Mouse (Mus musculus): Measurements from ENCODE around the gene Olfr633. TPM values are rescaled to one million over a fixed set of nuclear protein-coding genes. Genes with fewer than 3 reads are reported as not detected.
"Not testable (repeated sequence)": the region's sequence is repeated elsewhere in the genome, so short reads cannot be mapped to it uniquely, and the experiment has no call there.

The Olfr633 gene
- total RNA-seq (2018; cell fraction: chromatin; rRNA removed): not detected
- not detected for total RNA-seq (2018; cell fraction: cytosol; rRNA removed)
- total RNA-seq (2018; cell fraction: nucleus; rRNA removed): not detected
- polyA plus RNA-seq (2018): not detected in 3 replicates

DNA sequence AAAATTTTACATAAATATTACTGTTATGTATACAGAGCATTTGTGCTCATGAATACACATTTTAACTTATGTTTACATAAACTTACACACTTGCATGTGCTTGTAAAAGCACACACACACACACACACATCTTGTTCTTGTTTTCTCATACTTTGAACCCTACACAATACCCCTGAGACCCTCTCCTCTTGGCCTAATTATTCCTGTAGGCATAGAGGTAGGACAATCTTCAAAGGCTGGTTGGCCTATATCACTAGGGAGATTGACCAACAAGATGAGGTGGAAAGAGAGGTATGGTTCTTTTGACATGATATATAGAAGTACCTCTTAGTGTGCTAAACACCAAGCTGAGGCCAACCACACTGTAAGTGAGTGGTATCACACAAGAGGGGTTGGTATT lies at the start of gene Olfr633:
Gene Olfr633, plus strand, starts transcription at position 301 of the 400 bp plus-strand sequence.
- Histone ChIP-seq H3K79me2 (ENCODE audit: inconsistent target) (no peaks in the 10 kb centered on the region), H3K27ac (no peak within 1 kb of the TSS), H3K4me3 (ENCODE audit: inconsistent target) (no peak within 1 kb of the TSS), H3K36me3 (ENCODE audit: inconsistent target) (no peaks in the 10 kb centered on the region)

DNA sequence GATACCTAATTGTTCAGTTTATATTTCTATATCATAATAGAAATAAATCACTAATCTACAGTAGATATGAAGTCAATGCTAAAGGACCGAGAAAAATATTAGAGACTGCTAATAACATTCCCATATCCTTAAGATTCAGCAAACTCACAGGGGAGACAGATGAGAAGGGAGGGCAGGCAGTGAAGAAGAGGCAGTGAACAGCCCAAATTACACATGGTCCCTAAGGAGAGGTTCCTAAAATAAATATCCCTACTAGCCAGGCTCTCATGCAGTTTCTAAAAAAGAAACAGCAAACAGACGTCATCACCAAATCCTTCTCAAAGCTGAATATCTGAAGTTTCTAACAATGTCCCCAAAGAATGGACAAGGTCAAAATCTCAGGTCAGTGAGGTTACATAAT lies 41.0 kb upstream of the Olfr633 start, which contains the start of gene Olfr65:
Gene Olfr65, plus strand, starts transcription at position 301 of the 400 bp plus-strand sequence.
- no peak within 1 kb of the TSS for H3K4me3 ChIP-seq (ENCODE audit: inconsistent target)
- 80% methylated on average over 1 of the region's 2 CpGs for WGBS (ENCODE audit: missing documents)

DNA sequence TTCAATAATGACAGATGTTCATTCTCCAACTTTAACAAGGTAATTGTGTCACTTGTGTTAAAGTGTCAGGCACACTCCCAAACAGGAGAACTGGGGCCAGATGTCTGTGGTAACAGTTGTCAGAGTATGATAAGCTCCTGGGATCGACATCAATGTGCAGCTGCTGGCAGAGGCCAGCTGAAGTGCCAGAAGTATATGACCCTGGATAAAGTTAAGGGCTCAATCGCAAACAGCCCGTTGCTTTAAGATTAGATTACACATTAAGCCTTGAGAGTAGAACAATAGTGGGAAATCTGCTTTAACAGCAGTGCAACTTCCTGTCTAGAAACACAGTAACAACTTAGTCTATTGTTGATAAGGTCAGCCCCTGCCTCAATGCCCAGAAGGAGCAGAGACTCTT lies 34.2 kb upstream of the Olfr633 start:
- Histone ChIP-seq H3K27ac (no peak overlapping the region), H3K4me3 (ENCODE audit: inconsistent target) (no peak overlapping the region), H3K36me3 (ENCODE audit: inconsistent target) (no peaks in the 10 kb centered on the region), H3K79me2 (ENCODE audit: inconsistent target) (no peaks in the 10 kb centered on the region)
- WGBS (ENCODE audit: missing documents): 4% methylated on average over 3 of the region's 3 CpGs

More for the DNA sequence above, 41.0 kb upstream of the Olfr633 start, which contains the start of gene Olfr65:
- H3K27ac ChIP-seq: no peak within 1 kb of the TSS
- H3K79me2 ChIP-seq (ENCODE audit: inconsistent target): no peaks in the 10 kb centered on the region
- no peaks in the 10 kb centered on the region for H3K36me3 ChIP-seq (ENCODE audit: inconsistent target)

DNA sequence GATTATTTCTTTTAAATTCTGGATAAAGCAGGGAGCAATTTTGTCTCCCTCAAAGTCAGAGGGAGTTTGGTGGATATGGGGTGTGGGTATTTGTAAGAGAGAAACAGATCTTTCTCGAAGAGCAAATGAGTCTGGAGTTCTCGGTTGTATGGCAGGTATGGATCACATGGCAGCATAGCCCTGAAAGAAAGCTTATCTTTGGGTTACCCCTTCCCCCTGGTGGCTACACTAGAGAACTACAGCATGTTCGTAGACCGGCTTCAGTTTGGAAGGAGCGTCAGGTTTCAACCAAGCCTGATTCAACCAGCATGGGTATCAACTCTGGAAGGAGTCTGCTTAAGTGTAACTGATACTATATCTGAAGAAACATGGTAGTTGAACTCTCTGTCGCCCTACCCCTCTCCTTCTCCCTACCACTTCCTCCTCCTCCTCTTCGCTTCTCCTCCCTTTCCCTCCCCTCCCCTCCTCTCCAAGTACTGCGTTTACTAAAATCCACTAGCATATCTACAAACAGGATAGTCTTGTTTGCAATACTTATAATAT lies 31.2 kb upstream of the Olfr633 start:
- no peak overlapping the region for H3K27ac ChIP-seq
- 82% methylated on average over 8 of the region's 8 CpGs for WGBS (ENCODE audit: missing documents)
- no peak overlapping the region for H3K4me3 ChIP-seq (ENCODE audit: inconsistent target)

DNA sequence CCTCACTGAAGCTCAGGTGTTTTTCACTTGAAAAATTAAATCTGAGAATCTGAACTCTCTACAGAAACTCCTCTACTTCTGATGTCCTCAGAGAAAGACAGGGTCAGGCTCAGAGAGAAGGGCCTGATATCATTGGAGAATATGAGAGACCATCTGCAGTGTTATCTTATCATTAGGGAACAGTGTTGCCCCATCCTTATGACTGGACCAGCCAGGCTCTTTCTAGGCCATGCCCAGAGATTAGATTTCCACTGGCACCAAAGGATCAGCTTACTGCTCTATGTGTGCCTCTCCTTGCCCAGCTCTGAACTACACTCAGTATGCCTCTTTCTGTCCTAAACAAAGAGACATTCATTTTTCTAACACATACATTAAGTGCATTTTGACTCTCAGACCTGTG lies 28.9 kb upstream of the Olfr633 start:
- Histone ChIP-seq H3K36me3 (ENCODE audit: inconsistent target) (no peaks in the 10 kb centered on the region), H3K4me3 (ENCODE audit: inconsistent target) (no peak overlapping the region), H3K27ac (no peak overlapping the region), H3K79me2 (ENCODE audit: inconsistent target) (no peaks in the 10 kb centered on the region)

More for the DNA sequence above, 31.2 kb upstream of the Olfr633 start:
- Histone ChIP-seq H3K36me3 (ENCODE audit: inconsistent target) (no peaks in the 10 kb centered on the region), H3K79me2 (ENCODE audit: inconsistent target) (no peaks in the 10 kb centered on the region)

DNA sequence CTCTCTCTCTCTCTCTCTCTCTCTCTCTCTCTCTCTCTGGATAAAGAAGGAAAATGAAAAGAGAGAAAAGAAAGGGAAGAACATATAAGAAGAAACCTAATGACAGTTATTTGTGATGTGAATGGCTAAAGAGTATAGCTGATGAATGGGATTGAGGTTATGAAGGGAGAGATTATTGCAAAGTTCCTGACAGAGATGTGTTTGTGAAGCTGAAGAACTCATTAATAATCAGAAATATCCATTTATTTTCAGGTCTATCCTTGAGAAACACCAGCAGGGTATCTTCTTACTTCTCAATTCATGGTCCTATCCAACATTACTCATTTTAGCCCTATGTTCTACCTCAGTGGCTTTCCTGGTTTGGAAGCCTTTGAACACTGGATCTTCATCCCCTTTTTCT lies 15.7 kb upstream of the Olfr633 start, which contains the start of gene Olfr631:
Gene Olfr631, plus strand, starts transcription at position 301 of the 400 bp plus-strand sequence.
- Histone ChIP-seq H3K27ac (no peak within 1 kb of the TSS), H3K79me2 (ENCODE audit: inconsistent target) (no peaks in the 10 kb centered on the region), H3K4me3 (ENCODE audit: inconsistent target) (no peak within 1 kb of the TSS), H3K36me3 (ENCODE audit: inconsistent target) (no peaks in the 10 kb centered on the region)

DNA sequence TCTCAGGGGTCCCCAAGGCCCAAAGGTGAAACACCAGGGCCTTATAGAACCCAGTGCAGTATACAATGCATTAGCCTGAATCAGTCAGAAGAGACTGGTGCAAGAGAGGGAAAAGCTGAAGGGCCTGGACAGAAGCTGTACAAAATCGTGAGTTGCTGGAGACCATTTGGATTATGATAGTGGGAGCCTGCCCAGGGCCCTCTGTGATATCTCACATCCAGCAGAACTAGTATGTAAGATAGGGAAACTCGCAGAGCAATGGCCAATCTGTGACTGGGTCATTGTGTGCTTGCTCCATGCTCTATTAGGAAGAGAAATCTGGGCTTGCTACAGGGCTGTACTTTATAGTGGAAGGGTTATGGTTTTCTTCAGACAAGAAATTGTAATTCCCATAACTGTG lies 10.0 kb upstream of the Olfr633 start, which contains the start of gene Olfr632:
Gene Olfr632, plus strand, starts transcription at position 84 of the 400 bp plus-strand sequence.
- H3K79me2 ChIP-seq (ENCODE audit: inconsistent target): no peaks in the 10 kb centered on the region
- no peaks in the 10 kb centered on the region for H3K36me3 ChIP-seq (ENCODE audit: inconsistent target)
- 87% methylated on average over 2 of the region's 2 CpGs for WGBS (ENCODE audit: missing documents)
- no peak within 1 kb of the TSS for H3K27ac ChIP-seq
- H3K4me3 ChIP-seq (ENCODE audit: inconsistent target): no peak within 1 kb of the TSS

DNA sequence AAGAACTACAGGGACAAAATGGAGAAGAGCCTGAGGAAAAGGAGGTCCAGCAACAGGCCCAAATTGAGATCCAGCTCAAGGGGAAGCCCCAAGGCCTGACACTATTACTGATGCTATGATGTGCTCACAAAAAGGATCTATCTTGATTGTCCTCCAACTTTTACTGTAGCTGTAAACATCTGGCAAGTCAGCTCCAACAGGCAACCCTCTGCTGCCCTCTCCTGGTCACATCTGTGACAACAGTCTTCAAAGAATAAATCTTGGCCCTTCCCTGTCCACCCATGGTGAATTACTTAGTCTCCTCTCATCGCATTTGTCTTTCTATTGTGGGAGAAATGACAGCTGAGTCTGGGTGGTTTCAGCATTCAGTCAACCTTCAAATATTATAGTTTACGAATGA lies 1.5 kb upstream of the Olfr633 start:
- WGBS (ENCODE audit: missing documents): 28% methylated on average over 2 of the region's 2 CpGs
- Histone ChIP-seq H3K4me3 (ENCODE audit: inconsistent target) (no peak overlapping the region), H3K36me3 (ENCODE audit: inconsistent target) (no peaks in the 10 kb centered on the region), H3K79me2 (ENCODE audit: inconsistent target) (no peaks in the 10 kb centered on the region), H3K27ac (no peak overlapping the region)

DNA sequence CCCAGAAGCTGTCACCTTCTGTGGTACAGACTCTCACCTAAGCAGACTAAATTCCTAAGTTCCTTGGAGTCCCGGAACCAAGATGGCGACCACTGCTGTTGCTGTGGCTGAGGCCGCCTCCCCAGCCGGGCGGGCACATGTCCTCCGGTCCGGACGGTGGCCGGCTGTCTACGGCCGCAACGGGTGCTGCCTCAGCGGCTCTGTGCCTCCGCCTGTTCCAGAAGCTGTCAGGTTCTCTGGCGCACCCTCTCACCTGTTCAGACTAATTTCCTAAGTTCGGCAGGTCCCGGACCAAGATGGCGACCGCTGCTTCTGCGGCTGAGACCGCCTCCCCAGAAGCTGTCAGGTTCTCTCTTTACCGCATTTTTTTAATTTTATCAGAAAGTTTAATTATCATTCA lies 22.6 kb downstream of the Olfr633 start:
- H3K79me2 ChIP-seq (ENCODE audit: inconsistent target); H3K27ac ChIP-seq; H3K4me3 ChIP-seq (ENCODE audit: inconsistent target); H3K36me3 ChIP-seq (ENCODE audit: inconsistent target): not testable (repeated sequence)
- 96% methylated on average over 22 of the region's 22 CpGs for WGBS (ENCODE audit: missing documents)

DNA sequence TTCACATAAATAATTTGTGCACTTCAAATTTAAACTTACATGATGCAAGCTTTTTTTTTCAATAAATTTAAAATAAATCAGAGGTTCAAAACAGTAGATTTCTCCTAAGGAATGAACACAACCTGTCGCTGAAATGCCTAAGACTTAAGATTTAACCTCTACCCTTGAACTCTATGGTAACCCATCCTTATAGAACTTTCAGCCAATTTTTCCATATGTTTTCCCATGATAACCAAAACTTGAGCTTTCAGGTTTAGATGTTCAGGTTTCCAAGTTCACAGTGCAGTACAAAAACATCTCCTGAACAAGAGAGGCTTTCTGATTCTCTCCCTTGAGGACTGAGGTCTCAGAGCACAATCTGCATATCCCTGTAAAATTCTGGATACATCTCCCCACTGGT lies 26.6 kb downstream of the Olfr633 start, which contains the start of gene Olfr635:
Gene Olfr635, plus strand, starts transcription at position 301 of the 400 bp plus-strand sequence.
- no peak within 1 kb of the TSS for H3K4me3 ChIP-seq (ENCODE audit: inconsistent target)
- H3K27ac ChIP-seq: no peak within 1 kb of the TSS
- no peaks in the 10 kb centered on the region for H3K36me3 ChIP-seq (ENCODE audit: inconsistent target)
- H3K79me2 ChIP-seq (ENCODE audit: inconsistent target): no peaks in the 10 kb centered on the region
- 90% methylated on average over 1 of the region's 1 CpGs for WGBS (ENCODE audit: missing documents)

DNA sequence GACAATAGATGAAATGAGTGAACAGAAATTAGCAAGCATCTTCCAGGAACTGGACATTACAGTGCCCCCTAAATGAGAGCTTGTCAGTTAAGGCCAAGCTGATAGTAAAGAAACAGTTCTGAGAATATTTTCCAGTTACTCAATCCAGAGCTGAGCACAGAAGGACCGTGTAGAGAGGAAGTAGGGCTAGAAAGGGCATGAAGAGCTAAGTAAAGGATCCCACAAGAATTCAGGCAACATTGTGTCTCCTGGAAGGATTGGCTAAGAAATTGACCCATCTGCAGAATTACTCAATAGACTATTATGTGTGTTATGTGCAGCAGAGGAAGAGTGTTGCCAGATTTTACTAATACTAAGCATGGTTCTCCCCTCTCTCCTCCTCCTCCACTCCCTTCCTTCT lies 27.5 kb downstream of the Olfr633 start:
- H3K4me3 ChIP-seq (ENCODE audit: inconsistent target): no peak overlapping the region
- WGBS (ENCODE audit: missing documents): 6% methylated on average over 1 of the region's 1 CpGs
- H3K27ac ChIP-seq: no peak overlapping the region
- H3K79me2 ChIP-seq (ENCODE audit: inconsistent target): no peaks in the 10 kb centered on the region
- no peaks in the 10 kb centered on the region for H3K36me3 ChIP-seq (ENCODE audit: inconsistent target)

DNA sequence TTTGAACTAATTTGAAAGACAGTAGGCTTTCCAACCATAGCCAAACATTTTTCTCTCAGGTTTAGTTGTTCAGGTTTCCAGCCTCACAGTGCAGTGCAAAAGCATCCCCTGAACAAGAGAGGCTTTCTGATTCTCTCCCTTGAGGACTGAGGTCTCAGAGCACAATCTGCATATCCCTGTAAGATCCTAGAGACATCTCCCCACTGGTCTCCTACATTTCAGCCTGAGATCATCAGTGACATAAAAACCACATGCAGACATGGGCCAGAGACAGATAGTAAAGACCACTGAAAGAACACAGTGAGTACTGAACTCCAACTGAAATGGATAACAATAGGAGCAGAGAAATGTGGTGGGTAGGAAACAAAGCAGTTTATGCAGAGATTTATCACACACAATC lies 54.2 kb downstream of the Olfr633 start, which contains the start of gene Olfr638:
Gene Olfr638, plus strand, starts transcription at position 301 of the 400 bp plus-strand sequence.
- no peak within 1 kb of the TSS for H3K27ac ChIP-seq
- H3K4me3 ChIP-seq (ENCODE audit: inconsistent target): no peak within 1 kb of the TSS
- H3K79me2 ChIP-seq (ENCODE audit: inconsistent target): no peaks in the 10 kb centered on the region
- no peaks in the 10 kb centered on the region for H3K36me3 ChIP-seq (ENCODE audit: inconsistent target)

Other genes starting within 250 kb of the Olfr633 start
- not detected in 3 replicates for gene Olfr243, start 229.8 kb upstream of the Olfr633 start, polyA plus RNA-seq (2018)
- gene Olfr628, start 214.1 kb upstream of the Olfr633 start, polyA plus RNA-seq (2018): not detected in 3 replicates
- gene Olfr629, start 199.5 kb upstream of the Olfr633 start, polyA plus RNA-seq (2018): not detected in 3 replicates
- gene Olfr630, start 187.1 kb upstream of the Olfr633 start, polyA plus RNA-seq (2018): not detected in 3 replicates
- not detected in 3 replicates for gene Olfr69, start 172.8 kb upstream of the Olfr633 start, polyA plus RNA-seq (2018)
- not detected in 3 replicates for gene Olfr68, start 164.7 kb upstream of the Olfr633 start, polyA plus RNA-seq (2018)
- not detected in 3 replicates for gene Olfr67, start 152.6 kb upstream of the Olfr633 start, polyA plus RNA-seq (2018)
- gene Hbb-bt, start 130.4 kb upstream of the Olfr633 start, polyA plus RNA-seq (2018): not detected in 3 replicates
- gene Hbb-bs, start 116.3 kb upstream of the Olfr633 start, polyA plus RNA-seq (2018): not detected in 3 replicates
- gene Hbb-bh2, start 103.9 kb upstream of the Olfr633 start, polyA plus RNA-seq (2018): not detected in 3 replicates
- not detected in 3 replicates for gene Hbb-bh1, start 101.3 kb upstream of the Olfr633 start, polyA plus RNA-seq (2018)
- gene Hbb-y, start 91.2 kb upstream of the Olfr633 start, polyA plus RNA-seq (2018): not detected in 3 replicates
- gene Olfr66, start 58.2 kb upstream of the Olfr633 start, polyA plus RNA-seq (2018): not detected in 3 replicates
- not detected in 3 replicates for gene Olfr64, start 50.0 kb upstream of the Olfr633 start, polyA plus RNA-seq (2018)
- gene Olfr65, start 41.0 kb upstream of the Olfr633 start, polyA plus RNA-seq (2018): not detected in 3 replicates
- gene Olfr631, start 15.6 kb upstream of the Olfr633 start, polyA plus RNA-seq (2018): not detected in 3 replicates
- not detected in 3 replicates for gene Olfr632, start 10.1 kb upstream of the Olfr633 start, polyA plus RNA-seq (2018)
- gene Olfr635, start 26.7 kb downstream of the Olfr633 start, polyA plus RNA-seq (2018): not detected in 3 replicates
- not detected in 3 replicates for gene Olfr638, start 54.3 kb downstream of the Olfr633 start, polyA plus RNA-seq (2018)
- gene Olfr639, start 72.9 kb downstream of the Olfr633 start, polyA plus RNA-seq (2018): not detected in 3 replicates
- gene Olfr640, start 81.1 kb downstream of the Olfr633 start, polyA plus RNA-seq (2018): not detected in 3 replicates
- gene Olfr641, start 91.0 kb downstream of the Olfr633 start, polyA plus RNA-seq (2018): not detected in 3 replicates
- gene Olfr642, start 108.2 kb downstream of the Olfr633 start, polyA plus RNA-seq (2018): not detected in 3 replicates
- gene 4930516K23Rik, start 117.0 kb downstream of the Olfr633 start, polyA plus RNA-seq (2018): not detected in 3 replicates
- gene Olfr644, start 127.4 kb downstream of the Olfr633 start, polyA plus RNA-seq (2018): not detected in 3 replicates
- not detected in 3 replicates for gene Olfr645, start 141.0 kb downstream of the Olfr633 start, polyA plus RNA-seq (2018)
- gene Olfr646, start 160.4 kb downstream of the Olfr633 start, polyA plus RNA-seq (2018): not detected in 3 replicates
- gene Ubqln5, start 185.4 kb downstream of the Olfr633 start, polyA plus RNA-seq (2018): not detected in 3 replicates
- gene Olfr643, start 193.0 kb downstream of the Olfr633 start, polyA plus RNA-seq (2018): not detected in 3 replicates
- not detected in 3 replicates for gene Ubqln3, start 198.8 kb downstream of the Olfr633 start, polyA plus RNA-seq (2018)
- gene Ubqlnl, start 206.1 kb downstream of the Olfr633 start, polyA plus RNA-seq (2018): not detected in 3 replicates
- gene Olfm5, start 220.4 kb downstream of the Olfr633 start, polyA plus RNA-seq (2018): not detected in 3 replicates
- not detected in 3 replicates for gene Olfr648, start 239.0 kb downstream of the Olfr633 start, polyA plus RNA-seq (2018)

Data from macrophage (primary cell).